Mouse (Mus musculus) liver, embryonic 15.5 days (tissue): ENCODE results near the gene Pomt1. TPM values are rescaled to one million over a fixed set of nuclear protein-coding genes. Genes with fewer than 3 reads are reported as not detected.

ENCODE experiments used
- ATAC-seq: fragments of 200-750 bp; cut with Nextera tagmentation; 2 replicates; pipeline ENCODE4 v1.8.0; 2017; ENCODE audit warnings: moderate number of reproducible peaks, mild to moderate bottlenecking, moderate library complexity; ENCODE audit not compliant: insufficient read depth
- H3K27ac ChIP-seq: fragments of 300-500 bp; sonication (generic); replicated peaks from 2 replicates; pipeline ENCODE4 v1.5.1; 2015; ENCODE audit warnings: mild to moderate bottlenecking, inconsistent platforms
- H3K27me3 ChIP-seq: fragments of 300-500 bp; sonication (generic); 2 replicates; pipeline ENCODE4 v1.6.1; 2015; ENCODE audit warnings: mild to moderate bottlenecking, inconsistent platforms
- H3K36me3 ChIP-seq: fragments of 300-500 bp; sonication (generic); replicated peaks from 2 replicates; pipeline ENCODE4 v1.6.1; 2015; ENCODE audit warnings: moderate library complexity, mild to moderate bottlenecking, inconsistent platforms
- H3K4me1 ChIP-seq: fragments of 300-500 bp; sonication (generic); replicated peaks from 2 replicates; pipeline ENCODE4 v1.6.1; 2015; ENCODE audit warnings: inconsistent platforms
- H3K4me2 ChIP-seq: fragments of 300-500 bp; sonication (generic); 2 replicates; pipeline ENCODE4 v1.6.1; 2015; ENCODE audit warnings: moderate library complexity, mild to moderate bottlenecking, inconsistent platforms
- H3K4me3 ChIP-seq: fragments of 300-500 bp; sonication (generic); replicated peaks from 2 replicates; pipeline ENCODE4 v1.5.1; 2015; ENCODE audit warnings: mild to moderate bottlenecking, inconsistent platforms
- H3K9ac ChIP-seq: fragments of 300-500 bp; sonication (generic); 2 replicates; pipeline ENCODE4 v1.6.1; 2015; ENCODE audit warnings: moderate library complexity, mild to moderate bottlenecking, inconsistent platforms
- H3K9me3 ChIP-seq: fragments of 300-500 bp; sonication (generic); replicated peaks from 2 replicates; pipeline ENCODE4 v1.6.1; 2016; ENCODE audit warnings: inconsistent platforms
- WGBS: fragments of 180-500 bp; shearing (Covaris S2); methylation state at CpG from one replicate; pipeline ENCODE4 v1.1.7; 2015; ENCODE audit warnings: mixed read lengths; ENCODE audit not compliant: insufficient replicate concordance; 5-methylcytosine and 5-hydroxymethylcytosine counted together
- polyA plus RNA-seq: library from polyadenylated mRNA; unstranded; fragments of >200 nt; fragmentation: Nextera tagmentation; extraction: Ambion mirVana; gene quantifications from 2 replicates; pipeline ENCODE4 v1.2.1, GENCODE M21; 2015

The Pomt1 gene
- polyA plus RNA-seq, 1 experiment from 2014 or later = 11.9 TPM

DNA sequence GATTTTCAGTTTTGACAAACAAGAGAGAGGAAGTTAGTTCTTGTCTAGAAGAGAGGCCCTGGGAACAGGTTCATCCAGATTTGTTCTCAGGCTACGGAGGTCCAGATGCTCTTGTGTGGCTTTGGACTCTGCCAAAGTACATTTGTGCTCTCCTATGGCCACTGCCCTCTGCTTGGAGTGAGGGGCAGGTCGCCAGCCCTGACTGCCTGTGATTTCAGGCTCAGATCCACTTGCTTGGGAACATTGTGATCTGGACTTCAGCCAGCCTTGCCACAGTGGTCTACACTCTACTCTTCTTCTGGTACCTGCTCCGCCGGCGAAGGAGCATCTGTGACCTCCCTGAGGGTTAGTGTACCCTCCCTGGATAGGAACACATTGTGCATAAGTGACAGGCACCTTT lies 16.3 kb downstream of the Pomt1 start:
- Histone ChIP-seq H3K27ac (no peak overlapping the region), H3K4me2 (no peak overlapping the region), H3K4me3 (no peak overlapping the region), H3K4me1 (no peaks in the 10 kb centered on the region; the same call in 1 of the 2 replicates), H3K36me3 (peaks cover 85% of the 10 kb centered on the region), H3K27me3 (no peaks in the 10 kb centered on the region), H3K9me3 (no peaks in the 10 kb centered on the region), H3K9ac (no peak overlapping the region)
- no peak for ATAC-seq
- 76% methylated on average over 5 of the region's 5 CpGs for WGBS

DNA sequence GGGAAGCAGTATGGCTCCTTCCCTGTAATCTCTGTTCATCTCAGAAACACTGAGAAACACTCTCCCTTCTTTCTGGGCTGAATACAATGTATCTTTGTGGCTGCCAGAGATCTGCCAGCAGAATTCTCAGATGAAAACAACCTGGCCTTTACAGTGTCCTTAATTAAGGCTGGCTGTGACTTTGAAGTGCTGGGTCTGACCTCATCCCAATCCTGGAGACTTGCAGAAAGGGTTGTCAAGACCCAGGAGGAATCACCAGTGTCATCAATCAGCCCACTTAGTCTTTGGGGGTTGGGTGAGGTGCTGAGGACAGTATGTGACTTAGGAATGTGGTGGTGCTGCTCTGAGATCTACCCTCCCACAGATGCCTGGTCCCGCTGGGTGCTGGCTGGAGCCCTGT lies 17.0 kb downstream of the Pomt1 start:
- H3K9ac ChIP-seq = no peak overlapping the region
- no peak overlapping the region for H3K27ac ChIP-seq
- H3K36me3 ChIP-seq = peaks cover 85% of the 10 kb centered on the region
- H3K4me3 ChIP-seq = no peak overlapping the region
- ATAC-seq = no peak
- H3K4me2 ChIP-seq = no peak overlapping the region
- H3K9me3 ChIP-seq = no peaks in the 10 kb centered on the region
- H3K4me1 ChIP-seq = peaks cover under 1% of the 10 kb centered on the region
- no peaks in the 10 kb centered on the region for H3K27me3 ChIP-seq
- 95% methylated on average over 1 of the region's 1 CpGs for WGBS

- no peaks in the 10 kb centered on the region for H3K27me3 ChIP-seq
- ATAC-seq = no peak
- WGBS = 61% methylated on average over 5 of the region's 5 CpGs
- H3K9ac ChIP-seq = no peak overlapping the region
- peaks cover 11% of the 10 kb centered on the region for H3K4me1 ChIP-seq
- no peak overlapping the region for H3K4me3 ChIP-seq
- H3K4me2 ChIP-seq = no peak overlapping the region
- no peak overlapping the region for H3K27ac ChIP-seq
- H3K36me3 ChIP-seq = peaks cover 74% of the 10 kb centered on the region
- no peaks in the 10 kb centered on the region for H3K9me3 ChIP-seq
These were observed 18.2 kb downstream of the Pomt1 start for GRCm38 (mm10) chr2:32254563-32254962.

GRCm38 (mm10) chr2:32256273-32256672 lies 19.9 kb downstream of the Pomt1 start:
- no peak overlapping the region for H3K9ac ChIP-seq
- H3K4me1 ChIP-seq = peaks cover 19% of the 10 kb centered on the region
- no peaks in the 10 kb centered on the region for H3K9me3 ChIP-seq
- no peak overlapping the region; the same call in 1 of the 2 replicates for H3K4me2 ChIP-seq
- H3K27me3 ChIP-seq = no peaks in the 10 kb centered on the region
- WGBS = 73% methylated on average over 11 of the region's 11 CpGs
- no peak overlapping the region for H3K4me3 ChIP-seq
- peak; percentile 28; the same call in 1 of the 2 replicates for ATAC-seq
- H3K27ac ChIP-seq = no peak overlapping the region
- H3K36me3 ChIP-seq = peaks cover 61% of the 10 kb centered on the region

- Histone ChIP-seq H3K36me3 (peaks cover 34% of the 10 kb centered on the region), H3K4me1 (peaks cover 19% of the 10 kb centered on the region), H3K4me2 (peak overlapping the region; percentile 85), H3K4me3 (peak overlapping the region; percentile 87), H3K27ac (0 out of 2 replicates have a peak overlapping the region, but pooled peaks have one; percentile 78), H3K9ac (peak overlapping the region; percentile 86), H3K9me3 (no peaks in the 10 kb centered on the region), H3K27me3 (no peaks in the 10 kb centered on the region)
- WGBS = 54% methylated on average over 6 of the region's 6 CpGs
- no peak for ATAC-seq
These were observed 22.6 kb downstream of the Pomt1 start for GRCm38 (mm10) chr2:32258887-32259533.

DNA sequence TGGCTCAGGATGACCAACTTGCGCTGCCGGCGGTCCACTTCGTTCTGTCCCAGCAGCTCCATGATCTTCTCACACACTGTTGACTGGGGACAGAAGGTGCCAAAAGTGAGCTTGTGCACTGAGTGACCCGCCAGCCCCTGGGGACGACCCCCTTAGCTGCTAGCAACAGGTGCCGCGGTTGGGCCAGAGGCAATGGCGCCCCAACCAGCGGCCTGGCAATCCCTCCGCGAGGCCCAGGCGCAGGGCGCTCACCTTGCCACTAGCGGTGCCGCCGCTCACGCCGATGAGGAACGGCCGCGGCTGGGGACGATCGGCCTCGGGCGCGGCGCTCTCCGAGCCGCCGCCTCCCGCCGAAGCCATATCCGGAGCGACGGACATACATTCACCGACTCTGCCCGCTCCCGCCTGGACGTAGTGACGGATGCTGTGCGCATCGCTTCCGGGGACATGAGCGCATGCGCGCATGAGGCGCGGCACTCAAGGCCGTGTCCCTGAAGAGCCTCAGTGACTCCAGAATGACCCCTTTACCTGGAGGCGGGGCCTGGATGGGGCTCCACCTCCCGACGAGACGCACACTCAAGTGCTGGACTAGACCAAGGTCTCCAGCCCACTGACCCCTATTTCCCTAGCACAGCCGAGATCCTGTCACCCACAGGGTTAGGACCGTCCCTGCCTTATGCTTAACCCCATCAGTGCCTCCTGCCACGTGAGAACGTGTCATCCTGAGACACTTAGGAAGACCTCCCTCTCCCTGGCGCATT lies 23.4 kb downstream of the Pomt1 start, which contains the start of gene Uck1:
Gene Uck1 (minus strand): TSS at position 503 of the 761 bp plus-strand sequence.
- Histone ChIP-seq H3K4me1 (peaks cover 19% of the 10 kb centered on the region), H3K9ac (peak within 1 kb of the TSS; percentile 86), H3K27me3 (no peaks in the 10 kb centered on the region), H3K27ac (peak within 1 kb of the TSS; percentile 78), H3K9me3 (no peaks in the 10 kb centered on the region), H3K36me3 (peaks cover 25% of the 10 kb centered on the region), H3K4me2 (peak within 1 kb of the TSS; percentile 85), H3K4me3 (peak within 1 kb of the TSS; percentile 87)
- WGBS = under 1% methylated on average over 59 of the region's 59 CpGs
- peak; percentile 92 for ATAC-seq

GRCm38 (mm10) chr2:32260635-32261034 lies 24.2 kb downstream of the Pomt1 start:
- WGBS = 10% methylated on average over 4 of the region's 4 CpGs
- ATAC-seq = no peak
- H3K4me3 ChIP-seq = peak overlapping the region; percentile 87
- no peaks in the 10 kb centered on the region for H3K27me3 ChIP-seq
- H3K4me1 ChIP-seq = peaks cover 19% of the 10 kb centered on the region
- H3K27ac ChIP-seq = peak overlapping the region; percentile 78
- peak overlapping the region; percentile 85 for H3K4me2 ChIP-seq
- H3K9me3 ChIP-seq = no peaks in the 10 kb centered on the region
- peaks cover 24% of the 10 kb centered on the region for H3K36me3 ChIP-seq
- no peak overlapping the region for H3K9ac ChIP-seq

- Histone ChIP-seq H3K9me3 (no peaks in the 10 kb centered on the region), H3K27me3 (no peaks in the 10 kb centered on the region), H3K27ac (no peak overlapping the region), H3K36me3 (peaks cover 35% of the 10 kb centered on the region), H3K4me1 (no peaks in the 10 kb centered on the region), H3K9ac (no peak overlapping the region), H3K4me2 (no peak overlapping the region), H3K4me3 (no peak overlapping the region)
- ATAC-seq = no peak
- WGBS = 50% methylated on average over 3 of the region's 3 CpGs
These were observed 39.4 kb downstream of the Pomt1 start for GRCm38 (mm10) chr2:32275823-32276222.

- Histone ChIP-seq H3K9me3 (no peaks in the 10 kb centered on the region), H3K36me3 (peaks cover 66% of the 10 kb centered on the region), H3K4me2 (no peak overlapping the region), H3K9ac (no peak overlapping the region), H3K4me3 (no peak overlapping the region), H3K27ac (no peak overlapping the region), H3K4me1 (peaks cover 19% of the 10 kb centered on the region), H3K27me3 (no peaks in the 10 kb centered on the region)
- WGBS = 29% methylated on average over 2 of the region's 2 CpGs
- no peak for ATAC-seq
These were observed 45.9 kb downstream of the Pomt1 start for GRCm38 (mm10) chr2:32282289-32282688.

DNA sequence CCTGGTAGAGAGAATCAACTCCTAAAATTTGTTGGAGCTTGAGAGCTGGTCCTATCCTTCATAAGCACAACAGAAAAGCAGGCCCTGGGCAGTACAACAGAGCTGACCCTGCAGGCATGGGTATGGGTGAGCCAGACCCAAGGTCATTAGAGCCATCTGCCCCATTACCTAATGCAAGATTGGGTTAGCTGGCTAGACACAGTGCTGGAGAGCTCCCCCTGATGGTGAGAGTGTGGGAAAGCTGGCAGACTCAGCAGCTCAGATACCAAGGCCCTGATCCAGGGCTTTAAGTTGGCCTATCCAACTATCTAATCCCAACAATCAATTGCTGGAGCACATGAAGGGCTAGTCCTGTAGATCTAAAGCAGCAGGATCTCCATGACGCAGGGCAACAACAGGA lies 46.3 kb downstream of the Pomt1 start:
- H3K27ac ChIP-seq = no peak overlapping the region
- ATAC-seq = no peak
- H3K27me3 ChIP-seq = no peaks in the 10 kb centered on the region
- WGBS = 73% methylated on average over 1 of the region's 1 CpGs
- H3K4me1 ChIP-seq = peaks cover 20% of the 10 kb centered on the region
- no peak overlapping the region for H3K4me3 ChIP-seq
- H3K4me2 ChIP-seq = no peak overlapping the region
- peaks cover 61% of the 10 kb centered on the region for H3K36me3 ChIP-seq
- no peaks in the 10 kb centered on the region for H3K9me3 ChIP-seq
- no peak overlapping the region for H3K9ac ChIP-seq

DNA sequence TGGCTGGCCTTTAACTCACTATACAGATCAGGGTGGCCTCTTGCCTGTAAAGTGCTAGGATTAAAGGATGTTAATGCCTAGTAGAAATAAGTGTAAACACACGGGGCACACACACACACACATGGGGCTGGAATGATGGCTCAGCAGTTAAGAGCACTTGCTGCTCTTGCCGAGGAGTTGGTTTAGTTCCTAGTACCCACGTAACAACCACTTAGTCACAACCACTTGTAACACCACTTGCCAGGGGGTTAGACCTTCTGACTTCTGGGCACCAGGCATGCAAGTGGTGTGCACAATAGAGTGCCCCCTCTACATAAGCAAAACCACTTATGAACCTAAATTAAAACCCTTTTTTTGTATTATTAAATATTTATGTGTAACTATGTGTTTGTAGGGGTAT lies 47.6 kb downstream of the Pomt1 start:
- no peak for ATAC-seq
- 63% methylated on average over 3 of the region's 3 CpGs for WGBS
- Histone ChIP-seq H3K36me3 (peaks cover 49% of the 10 kb centered on the region), H3K27ac (no peak overlapping the region), H3K4me3 (no peak overlapping the region), H3K9ac (no peak overlapping the region), H3K4me1 (peaks cover 25% of the 10 kb centered on the region), H3K9me3 (no peaks in the 10 kb centered on the region), H3K4me2 (no peak overlapping the region), H3K27me3 (no peaks in the 10 kb centered on the region)
